Mouse (Mus musculus): ENCODE measurements around the gene Ica1.

DNA sequence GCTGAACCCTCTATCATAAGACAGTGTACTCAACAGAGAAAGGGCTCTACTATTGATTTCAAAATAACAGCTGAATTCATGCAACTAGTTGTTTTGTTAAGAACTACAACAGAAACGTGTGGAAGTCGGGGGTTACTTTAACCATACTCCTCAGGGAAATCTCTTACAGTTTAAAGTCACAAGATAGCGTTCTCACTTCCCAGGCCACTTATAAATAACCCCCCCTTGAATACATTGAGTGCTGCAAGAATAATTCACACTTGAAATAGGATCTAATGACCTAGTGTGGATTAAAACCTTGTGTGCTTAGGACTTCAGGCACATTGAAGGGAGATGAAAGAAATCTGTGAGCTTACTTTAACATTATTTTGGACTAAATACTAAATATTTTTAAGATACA is 87.8 kb downstream of the Ica1 start:
- TF ChIP-seq POLR2A (IDR thresholded peaks at IDR 0.05; ENCODE audit: control insufficient read depth, extremely low read depth, insufficient read depth, low read length, poor library complexity): no peak
- no peak for TF ChIP-seq CTCF (IDR thresholded peaks at IDR 0.05; ENCODE audit: borderline replicate concordance, control insufficient read depth, extremely low read depth, insufficient read depth, low read length, poor library complexity)

Data from thymus, adult 2 months (tissue).